Mouse (Mus musculus) limb, embryonic 10.5 days (tissue): ENCODE data around the gene Mrps34. TPM values are rescaled to one million over a fixed set of nuclear protein-coding genes. Genes with fewer than 3 reads are reported as not detected.
A peak's percentile ranks its signal among the peaks of the same experiment; 100 is the strongest.

Source experiments
- DNase-seq: peaks from one replicate; pipeline ENCODE4 v3.0.0-alpha.2; 2017; ENCODE audit warnings: low spot score
- H3K27ac ChIP-seq: fragments of 300-500 bp; sonication (generic); 2 replicates; pipeline ENCODE4 v1.5.1; 2016; ENCODE audit warnings: mild to moderate bottlenecking
- H3K27me3 ChIP-seq: fragments of 300-500 bp; sonication (generic); 2 replicates; pipeline ENCODE4 v1.6.1; 2016; ENCODE audit warnings: low read depth, mild to moderate bottlenecking; ENCODE audit not compliant: poor library complexity, severe bottlenecking
- H3K36me3 ChIP-seq: fragments of 300-500 bp; sonication (generic); 2 replicates; pipeline ENCODE4 v1.6.1; 2016; ENCODE audit warnings: mild to moderate bottlenecking, moderate library complexity
- H3K4me1 ChIP-seq: fragments of 300-500 bp; sonication (generic); 2 replicates; pipeline ENCODE4 v1.6.1; 2016
- H3K4me3 ChIP-seq: fragments of 300-500 bp; sonication (generic); 2 replicates; pipeline ENCODE4 v1.5.1; 2016; ENCODE audit warnings: mild to moderate bottlenecking, moderate library complexity
- H3K9me3 ChIP-seq: fragments of 300-500 bp; sonication (generic); replicated peaks from 2 replicates; pipeline ENCODE4 v1.6.1; 2016; ENCODE audit warnings: mild to moderate bottlenecking
- WGBS: fragments of 180-500 bp; shearing (Covaris S2); methylation state at CpG from one replicate; pipeline ENCODE4 v1.1.7; 2016; 5-methylcytosine and 5-hydroxymethylcytosine counted together
- polyA plus RNA-seq: library from polyadenylated mRNA; unstranded; fragments of >200 nt; fragmentation: Nextera tagmentation; extraction: Ambion mirVana; gene quantifications from 2 replicates; pipeline ENCODE4 v1.2.1, GENCODE M21; 2016

Mrps34 gene
- polyA plus RNA-seq, 1 experiment from 2014 or later, result 104 TPM

GRCm38 (mm10) chr17:24861785-24862184, 33.1 kb upstream of the Mrps34 start:
- H3K4me1 ChIP-seq, result no peaks in the 10 kb centered on the region
- 98% methylated on average over 3 of the region's 3 CpGs for WGBS
- H3K36me3 ChIP-seq, result peaks cover 28% of the 10 kb centered on the region
- H3K9me3 ChIP-seq, result no peaks in the 10 kb centered on the region
- no peak for DNase-seq
- no peaks in the 10 kb centered on the region for H3K27me3 ChIP-seq
- H3K27ac ChIP-seq, result no peak overlapping the region
- no peak overlapping the region for H3K4me3 ChIP-seq

GRCm38 (mm10) chr17:24865776-24866175, 29.1 kb upstream of the Mrps34 start, which contains the start of gene Igfals:
Gene Igfals, plus strand, starts transcription at chr17:24865997.
- no peak for DNase-seq
- no peak within 1 kb of the TSS for H3K27ac ChIP-seq
- 88% methylated on average over 8 of the region's 8 CpGs for WGBS

GRCm38 (mm10) chr17:24867914-24868313, 27.0 kb upstream of the Mrps34 start:
- no peak for DNase-seq
- 92% methylated on average over 10 of the region's 10 CpGs for WGBS
- no peaks in the 10 kb centered on the region for H3K4me1 ChIP-seq
- H3K9me3 ChIP-seq, result no peaks in the 10 kb centered on the region
- H3K4me3 ChIP-seq, result no peak overlapping the region
- H3K36me3 ChIP-seq, result 0 out of 2 replicates have a peak, but pooled peaks cover 7% of the 10 kb centered on the region
- H3K27me3 ChIP-seq, result no peaks in the 10 kb centered on the region
- no peak overlapping the region for H3K27ac ChIP-seq

More at GRCm38 (mm10) chr17:24865776-24866175, 29.1 kb upstream of the Mrps34 start, which contains the start of gene Igfals:
- Histone ChIP-seq H3K27me3 (no peaks in the 10 kb centered on the region), H3K9me3 (no peaks in the 10 kb centered on the region), H3K36me3 (peaks cover 21% of the 10 kb centered on the region), H3K4me3 (no peak within 1 kb of the TSS), H3K4me1 (no peaks in the 10 kb centered on the region)

- no peak for DNase-seq
- H3K27ac ChIP-seq, result no peak overlapping the region
- no peaks in the 10 kb centered on the region for H3K36me3 ChIP-seq
- WGBS, result 52% methylated on average over 4 of the region's 4 CpGs
- no peaks in the 10 kb centered on the region for H3K27me3 ChIP-seq
- no peaks in the 10 kb centered on the region for H3K9me3 ChIP-seq
- peaks cover 21% of the 10 kb centered on the region for H3K4me1 ChIP-seq
- H3K4me3 ChIP-seq, result no peak overlapping the region
Observed at GRCm38 (mm10) chr17:24873695-24874404, 21.1 kb upstream of the Mrps34 start.

- H3K4me1 ChIP-seq, result peaks cover 21% of the 10 kb centered on the region
- H3K36me3 ChIP-seq, result no peaks in the 10 kb centered on the region
- DNase-seq, result no peak
- H3K4me3 ChIP-seq, result no peak overlapping the region
- H3K27ac ChIP-seq, result no peak overlapping the region
- H3K27me3 ChIP-seq, result no peaks in the 10 kb centered on the region
- no peaks in the 10 kb centered on the region for H3K9me3 ChIP-seq
- 58% methylated on average over 1 of the region's 1 CpGs for WGBS
Observed at GRCm38 (mm10) chr17:24874405-24874745, 20.5 kb upstream of the Mrps34 start.

GRCm38 (mm10) chr17:24874989-24875388, 19.9 kb upstream of the Mrps34 start:
- Histone ChIP-seq H3K9me3 (no peaks in the 10 kb centered on the region), H3K27me3 (no peaks in the 10 kb centered on the region), H3K36me3 (no peaks in the 10 kb centered on the region), H3K27ac (no peak overlapping the region), H3K4me1 (peaks cover 21% of the 10 kb centered on the region), H3K4me3 (no peak overlapping the region)
- 86% methylated on average over 8 of the region's 8 CpGs for WGBS
- DNase-seq, result no peak

- 61% methylated on average over 10 of the region's 10 CpGs for WGBS
Observed at GRCm38 (mm10) chr17:24877336-24878116, 17.4 kb upstream of the Mrps34 start.

GRCm38 (mm10) chr17:24878117-24878397, 16.9 kb upstream of the Mrps34 start:
- peak overlapping the region; percentile 4; the same call in 1 of the 2 replicates for H3K4me3 ChIP-seq
- DNase-seq, result no peak
- H3K4me1 ChIP-seq, result peaks cover 21% of the 10 kb centered on the region
- peaks cover 8% of the 10 kb centered on the region for H3K36me3 ChIP-seq
- no peaks in the 10 kb centered on the region for H3K27me3 ChIP-seq
- 37% methylated on average over 5 of the region's 5 CpGs for WGBS
- H3K27ac ChIP-seq, result peak overlapping the region; percentile 75
- H3K9me3 ChIP-seq, result no peaks in the 10 kb centered on the region

More at GRCm38 (mm10) chr17:24877336-24878116, 17.4 kb upstream of the Mrps34 start:
- H3K27me3 ChIP-seq, result no peaks in the 10 kb centered on the region
- H3K4me1 ChIP-seq, result peaks cover 21% of the 10 kb centered on the region
- H3K36me3 ChIP-seq, result peaks cover 3% of the 10 kb centered on the region
- peak overlapping the region; percentile 4; the same call in 1 of the 2 replicates for H3K4me3 ChIP-seq
- H3K27ac ChIP-seq, result peak overlapping the region; percentile 75
- no peak for DNase-seq
- H3K9me3 ChIP-seq, result no peaks in the 10 kb centered on the region

- H3K9me3 ChIP-seq, result no peaks in the 10 kb centered on the region
- H3K4me3 ChIP-seq, result no peak overlapping the region
- peaks cover 21% of the 10 kb centered on the region for H3K4me1 ChIP-seq
- no peaks in the 10 kb centered on the region for H3K27me3 ChIP-seq
- WGBS, result 74% methylated on average over 8 of the region's 8 CpGs
- DNase-seq, result no peak
- H3K27ac ChIP-seq, result peak overlapping the region; percentile 75
- peaks cover 13% of the 10 kb centered on the region for H3K36me3 ChIP-seq
Observed at GRCm38 (mm10) chr17:24878531-24878930, 16.4 kb upstream of the Mrps34 start.

GRCm38 (mm10) chr17:24881738-24882440, 13.0 kb upstream of the Mrps34 start:
- H3K27ac ChIP-seq, result no peak overlapping the region
- no peak for DNase-seq
- H3K4me3 ChIP-seq, result no peak overlapping the region

GRCm38 (mm10) chr17:24884391-24884790, 10.5 kb upstream of the Mrps34 start:
- WGBS, result 94% methylated on average over 6 of the region's 6 CpGs
- Histone ChIP-seq H3K4me3 (no peak overlapping the region), H3K27me3 (no peaks in the 10 kb centered on the region), H3K4me1 (peaks cover 24% of the 10 kb centered on the region), H3K27ac (no peak overlapping the region), H3K9me3 (no peaks in the 10 kb centered on the region), H3K36me3 (peaks cover 35% of the 10 kb centered on the region)
- no peak for DNase-seq

More at GRCm38 (mm10) chr17:24881738-24882440, 13.0 kb upstream of the Mrps34 start:
- Histone ChIP-seq H3K36me3 (peaks cover 25% of the 10 kb centered on the region), H3K4me1 (peaks cover 29% of the 10 kb centered on the region), H3K9me3 (no peaks in the 10 kb centered on the region), H3K27me3 (no peaks in the 10 kb centered on the region)
- WGBS, result 47% methylated on average over 7 of the region's 7 CpGs

- Histone ChIP-seq H3K4me1 (peaks cover 24% of the 10 kb centered on the region), H3K36me3 (peaks cover 47% of the 10 kb centered on the region), H3K9me3 (no peaks in the 10 kb centered on the region), H3K27ac (peak overlapping the region; percentile 47), H3K27me3 (no peaks in the 10 kb centered on the region), H3K4me3 (peak overlapping the region; percentile 89)
- WGBS, result 26% methylated on average over 22 of the region's 22 CpGs
- DNase-seq, result no peak
Observed at GRCm38 (mm10) chr17:24885356-24886133, 9.4 kb upstream of the Mrps34 start.
